Mouse (Mus musculus): ENCODE measurements around the gene Csn1s2a. TPM values are rescaled to one million over a fixed set of nuclear protein-coding genes. Genes with fewer than 3 reads are reported as not detected.

Gene Csn1s2a
- polyA plus RNA-seq, 1 experiment from 2014 or later, result not detected

- Histone ChIP-seq H3K9ac (replicated peaks; ENCODE audit: low read length) (no peak within 1 kb of the TSS), H3K27me3 (ENCODE audit: control insufficient read depth, insufficient read depth, low read length) (no peaks in the 10 kb centered on the region), H3K36me3 (replicated peaks; ENCODE audit: control insufficient read depth, insufficient read depth, low read depth, low read length) (no peaks in the 10 kb centered on the region), H3K4me2 (ENCODE audit: low read depth, low read length) (no peak within 1 kb of the TSS), H3K4me3 (ENCODE audit: low read depth, low read length) (no peak within 1 kb of the TSS), H3K4me1 (ENCODE audit: control insufficient read depth, insufficient read depth, low read length) (no peaks in the 10 kb centered on the region), H3K9me3 (replicated peaks; ENCODE audit: control insufficient read depth, low read length) (no peaks in the 10 kb centered on the region), H3K27ac (replicated peaks; ENCODE audit: low read depth, low read length) (no peak within 1 kb of the TSS)
- DNase-seq (ENCODE audit: low spot score) (no peak), ATAC-seq (replicated peaks; ENCODE audit: insufficient number of reproducible peaks, low FRiP score, low TSS enrichment, low read depth) (no peak)
- 83% methylated on average over 1 of the region's 1 CpGs for WGBS
Observed at GRCm38 (mm10) chr5:87825386-87825785, 51.0 kb downstream of the Csn1s2a start, which contains the start of gene Prr27. Prr27 (plus strand) TSS chr5:87825686.

Other genes starting within 250 kb of the Csn1s2a start
- 0.29 TPM in 1 of 2 replicates, not detected in the other for gene Sult1b1, start 236.4 kb upstream of the Csn1s2a start, polyA plus RNA-seq (2014; fragmentation: Nextera tagmentation; extraction: Ambion mirVana)
- not detected in 2 replicates for gene Sult1d1, start 205.5 kb upstream of the Csn1s2a start, polyA plus RNA-seq (2014; fragmentation: Nextera tagmentation; extraction: Ambion mirVana)
- 2.3 and 5.8 TPM in 2 replicates for gene Sult1e1, start 183.0 kb upstream of the Csn1s2a start, polyA plus RNA-seq (2014; fragmentation: Nextera tagmentation; extraction: Ambion mirVana)
- not detected in 2 replicates for gene Csn1s1, start 108.4 kb upstream of the Csn1s2a start, polyA plus RNA-seq (2014; fragmentation: Nextera tagmentation; extraction: Ambion mirVana)
- gene Csn2, start 74.9 kb upstream of the Csn1s2a start, polyA plus RNA-seq (2014; fragmentation: Nextera tagmentation; extraction: Ambion mirVana), result not detected in 2 replicates
- not detected in 2 replicates for gene Csn1s2b, start 33.5 kb downstream of the Csn1s2a start, polyA plus RNA-seq (2014; fragmentation: Nextera tagmentation; extraction: Ambion mirVana)
- gene Prr27, start 51.1 kb downstream of the Csn1s2a start, polyA plus RNA-seq (2014; fragmentation: Nextera tagmentation; extraction: Ambion mirVana), result not detected in 2 replicates
- gene Odam, start 110.5 kb downstream of the Csn1s2a start, polyA plus RNA-seq (2014; fragmentation: Nextera tagmentation; extraction: Ambion mirVana), result not detected in 2 replicates
- 0.22 TPM in 1 of 2 replicates, not detected in the other for gene Csn3, start 151.0 kb downstream of the Csn1s2a start, polyA plus RNA-seq (2014; fragmentation: Nextera tagmentation; extraction: Ambion mirVana)
- not detected in 2 replicates for gene 2310003L06Rik, start 194.9 kb downstream of the Csn1s2a start, polyA plus RNA-seq (2014; fragmentation: Nextera tagmentation; extraction: Ambion mirVana)
- not detected in 2 replicates for gene Gm28434, start 194.9 kb downstream of the Csn1s2a start, polyA plus RNA-seq (2014; fragmentation: Nextera tagmentation; extraction: Ambion mirVana)
- gene Cabs1, start 204.9 kb downstream of the Csn1s2a start, polyA plus RNA-seq (2014; fragmentation: Nextera tagmentation; extraction: Ambion mirVana), result not detected in 2 replicates
- gene Smr3a, start 228.0 kb downstream of the Csn1s2a start, polyA plus RNA-seq (2014; fragmentation: Nextera tagmentation; extraction: Ambion mirVana), result not detected in 2 replicates